Mouse (Mus musculus): ENCODE data around the gene Coasy. TPM values are rescaled to one million over a fixed set of nuclear protein-coding genes. Genes with fewer than 3 reads are reported as not detected.

Gene Coasy
- total and polyA plus RNA-seq, 2 experiments = 84.0 to 182 TPM

- H3K9ac ChIP-seq (ENCODE audit: low read depth, low read length) = no peak overlapping the region
- H3K79me2 ChIP-seq (ENCODE audit: control insufficient read depth, insufficient read depth, low read length) = no peaks in the 10 kb centered on the region
- peaks cover 28% of the 10 kb centered on the region for H3K4me1 ChIP-seq (ENCODE audit: control insufficient read depth, insufficient read depth, low read length)
- no peak overlapping the region for H3K27ac ChIP-seq (replicated peaks; ENCODE audit: insufficient read depth, low read depth, low read length)
- no peaks in the 10 kb centered on the region for H3K27me3 ChIP-seq (ENCODE audit: control insufficient read depth, insufficient read depth, low read length)
- 93% methylated on average over 10 of the region's 10 CpGs for WGBS
- TF ChIP-seq CTCF (IDR thresholded peaks at IDR 0.05; ENCODE audit: low read depth, low read length) (no peak), POLR2A (IDR thresholded peaks at IDR 0.05; ENCODE audit: extremely low read depth, insufficient read depth, low read length) (no peak)
- DNase-seq (ENCODE audit: extremely low read depth, low read depth, low spot score) = no peak
- H3K36me3 ChIP-seq (ENCODE audit: control insufficient read depth, insufficient read depth, low read length) = no peaks in the 10 kb centered on the region
- H3K4me3 ChIP-seq (ENCODE audit: insufficient read depth, low read depth, low read length) = no peak overlapping the region
Observed at GRCm38 (mm10) chr11:101059473-101059872, 22.9 kb upstream of the Coasy start.

- Histone ChIP-seq H3K79me2 (ENCODE audit: control insufficient read depth, insufficient read depth, low read length) (no peaks in the 10 kb centered on the region), H3K4me1 (ENCODE audit: control insufficient read depth, insufficient read depth, low read length) (peaks cover 31% of the 10 kb centered on the region), H3K9ac (ENCODE audit: low read depth, low read length) (no peak overlapping the region), H3K4me3 (ENCODE audit: insufficient read depth, low read depth, low read length) (no peak overlapping the region), H3K36me3 (ENCODE audit: control insufficient read depth, insufficient read depth, low read length) (no peaks in the 10 kb centered on the region), H3K27me3 (ENCODE audit: control insufficient read depth, insufficient read depth, low read length) (no peaks in the 10 kb centered on the region), H3K27ac (replicated peaks; ENCODE audit: insufficient read depth, low read depth, low read length) (peak overlapping the region; percentile 50)
- no peak for TF ChIP-seq CTCF (IDR thresholded peaks at IDR 0.05; ENCODE audit: low read depth, low read length)
- TF ChIP-seq POLR2A (IDR thresholded peaks at IDR 0.05; ENCODE audit: extremely low read depth, insufficient read depth, low read length) = no peak
- 63% methylated on average over 8 of the region's 8 CpGs for WGBS
- DNase-seq (ENCODE audit: extremely low read depth, low read depth, low spot score) = peak; percentile 26
Observed at GRCm38 (mm10) chr11:101060126-101060525, 22.2 kb upstream of the Coasy start.

- Histone ChIP-seq H3K4me3 (ENCODE audit: insufficient read depth, low read depth, low read length) (no peak overlapping the region), H3K27me3 (ENCODE audit: control insufficient read depth, insufficient read depth, low read length) (no peaks in the 10 kb centered on the region), H3K79me2 (ENCODE audit: control insufficient read depth, insufficient read depth, low read length) (no peaks in the 10 kb centered on the region), H3K27ac (replicated peaks; ENCODE audit: insufficient read depth, low read depth, low read length) (no peak overlapping the region), H3K4me1 (ENCODE audit: control insufficient read depth, insufficient read depth, low read length) (peaks cover 34% of the 10 kb centered on the region), H3K9ac (ENCODE audit: low read depth, low read length) (no peak overlapping the region), H3K36me3 (ENCODE audit: control insufficient read depth, insufficient read depth, low read length) (no peaks in the 10 kb centered on the region)
- WGBS = 92% methylated on average over 5 of the region's 5 CpGs
- TF ChIP-seq CTCF (IDR thresholded peaks at IDR 0.05; ENCODE audit: low read depth, low read length) (no peak), POLR2A (IDR thresholded peaks at IDR 0.05; ENCODE audit: extremely low read depth, insufficient read depth, low read length) (no peak)
- no peak for DNase-seq (ENCODE audit: extremely low read depth, low read depth, low spot score)
Observed at GRCm38 (mm10) chr11:101061049-101061448, 21.3 kb upstream of the Coasy start.

GRCm38 (mm10) chr11:101062165-101062884 lies 20.0 kb upstream of the Coasy start:
- Histone ChIP-seq H3K79me2 (ENCODE audit: control insufficient read depth, insufficient read depth, low read length) (no peaks in the 10 kb centered on the region), H3K4me1 (ENCODE audit: control insufficient read depth, insufficient read depth, low read length) (peaks cover 31% of the 10 kb centered on the region), H3K27ac (replicated peaks; ENCODE audit: insufficient read depth, low read depth, low read length) (peak overlapping the region; percentile 84), H3K9ac (ENCODE audit: low read depth, low read length) (no peak overlapping the region), H3K4me3 (ENCODE audit: insufficient read depth, low read depth, low read length) (no peak overlapping the region), H3K27me3 (ENCODE audit: control insufficient read depth, insufficient read depth, low read length) (no peaks in the 10 kb centered on the region), H3K36me3 (ENCODE audit: control insufficient read depth, insufficient read depth, low read length) (no peaks in the 10 kb centered on the region)
- TF ChIP-seq POLR2A (IDR thresholded peaks at IDR 0.05; ENCODE audit: extremely low read depth, insufficient read depth, low read length) = no peak
- no peak for TF ChIP-seq CTCF (IDR thresholded peaks at IDR 0.05; ENCODE audit: low read depth, low read length)
- WGBS = 73% methylated on average over 12 of the region's 12 CpGs
- no peak for DNase-seq (ENCODE audit: extremely low read depth, low read depth, low spot score)

- Histone ChIP-seq H3K9ac (ENCODE audit: low read depth, low read length) (no peak overlapping the region), H3K27ac (replicated peaks; ENCODE audit: insufficient read depth, low read depth, low read length) (peak overlapping the region; percentile 84), H3K36me3 (ENCODE audit: control insufficient read depth, insufficient read depth, low read length) (no peaks in the 10 kb centered on the region), H3K4me3 (ENCODE audit: insufficient read depth, low read depth, low read length) (no peak overlapping the region), H3K79me2 (ENCODE audit: control insufficient read depth, insufficient read depth, low read length) (no peaks in the 10 kb centered on the region), H3K4me1 (ENCODE audit: control insufficient read depth, insufficient read depth, low read length) (peaks cover 30% of the 10 kb centered on the region), H3K27me3 (ENCODE audit: control insufficient read depth, insufficient read depth, low read length) (no peaks in the 10 kb centered on the region)
- no peak for TF ChIP-seq POLR2A (IDR thresholded peaks at IDR 0.05; ENCODE audit: extremely low read depth, insufficient read depth, low read length)
- no peak for TF ChIP-seq CTCF (IDR thresholded peaks at IDR 0.05; ENCODE audit: low read depth, low read length)
- WGBS = 29% methylated on average over 14 of the region's 14 CpGs
- peak; percentile 91 for DNase-seq (ENCODE audit: extremely low read depth, low read depth, low spot score)
Observed at GRCm38 (mm10) chr11:101062971-101063675, 19.2 kb upstream of the Coasy start.
